Mouse (Mus musculus) limb, embryonic 12.5 days (tissue): ENCODE results near the gene Man1b1. TPM values are rescaled to one million over a fixed set of nuclear protein-coding genes. Genes with fewer than 3 reads are reported as not detected.

Experiments used
- ATAC-seq: fragments of 200-750 bp; cut with Nextera tagmentation; 2 replicates; pipeline ENCODE4 v1.8.0; 2017; ENCODE audit warnings: low read depth, moderate TSS enrichment; ENCODE audit not compliant: insufficient number of reproducible peaks, insufficient read depth, low FRiP score, low TSS enrichment
- H3K27ac ChIP-seq: fragments of 300-500 bp; sonication (generic); 2 replicates; pipeline ENCODE4 v1.5.1; 2016; ENCODE audit warnings: mild to moderate bottlenecking, moderate library complexity
- H3K27me3 ChIP-seq: fragments of 300-500 bp; sonication (generic); 2 replicates; pipeline ENCODE4 v1.6.1; 2016; ENCODE audit warnings: mild to moderate bottlenecking, moderate library complexity
- H3K36me3 ChIP-seq: fragments of 300-500 bp; sonication (generic); 2 replicates; pipeline ENCODE4 v1.6.1; 2016; ENCODE audit warnings: mild to moderate bottlenecking, moderate library complexity
- H3K4me1 ChIP-seq: fragments of 300-500 bp; sonication (generic); replicated peaks from 2 replicates; pipeline ENCODE4 v1.6.1; 2016
- H3K4me2 ChIP-seq: fragments of 300-500 bp; sonication (generic); 2 replicates; pipeline ENCODE4 v1.6.1; 2016; ENCODE audit warnings: mild to moderate bottlenecking, moderate library complexity
- H3K4me3 ChIP-seq: fragments of 300-500 bp; sonication (generic); replicated peaks from 2 replicates; pipeline ENCODE4 v1.5.1; 2016; ENCODE audit warnings: mild to moderate bottlenecking
- H3K9ac ChIP-seq: fragments of 300-500 bp; sonication (generic); replicated peaks from 2 replicates; pipeline ENCODE4 v1.6.1; 2016; ENCODE audit warnings: mild to moderate bottlenecking, moderate library complexity
- H3K9me3 ChIP-seq: fragments of 300-500 bp; sonication (generic); 2 replicates; pipeline ENCODE4 v1.6.1; 2016; ENCODE audit warnings: mild to moderate bottlenecking, moderate library complexity
- whole genome bisulfite sequencing: fragments of 180-500 bp; shearing (Covaris S2); methylation state at CpG from one replicate; pipeline ENCODE4 v1.1.7; 2016; 5-methylcytosine and 5-hydroxymethylcytosine counted together
- polyA plus RNA-seq: library from polyadenylated mRNA; unstranded; fragments of >200 nt; fragmentation: Nextera tagmentation; extraction: Ambion mirVana; gene quantifications from 2 replicates; pipeline ENCODE4 v1.2.1, GENCODE M21; 2016

Gene Man1b1
- polyA plus RNA-seq, 1 experiment from 2014 or later, result 58.9 TPM

GRCm38 (mm10) chr2:25365091-25365761 lies 33.1 kb downstream of the Man1b1 start, which contains the start of gene Uap1l1:
Uap1l1 (minus strand) TSS chr2:25365682.
- H3K27ac ChIP-seq, result no peak within 1 kb of the TSS
- H3K4me3 ChIP-seq, result peak within 1 kb of the TSS; percentile 60
- no peaks in the 10 kb centered on the region for H3K9me3 ChIP-seq
- peak; percentile 63 for ATAC-seq
- peak within 1 kb of the TSS; percentile 69 for H3K9ac ChIP-seq
- H3K4me1 ChIP-seq, result peaks cover 8% of the 10 kb centered on the region; the same call in 1 of the 2 replicates
- under 1% methylated on average over 54 of the region's 54 CpGs for WGBS
- no peaks in the 10 kb centered on the region for H3K36me3 ChIP-seq
- peak within 1 kb of the TSS; percentile 99 for H3K4me2 ChIP-seq
- peaks cover 45% of the 10 kb centered on the region for H3K27me3 ChIP-seq

- Histone ChIP-seq H3K4me2 (no peak overlapping the region), H3K4me3 (no peak overlapping the region), H3K4me1 (peaks cover 32% of the 10 kb centered on the region), H3K36me3 (peaks cover 6% of the 10 kb centered on the region), H3K27ac (no peak overlapping the region), H3K27me3 (peaks cover 23% of the 10 kb centered on the region), H3K9me3 (no peaks in the 10 kb centered on the region), H3K9ac (no peak overlapping the region)
- 90% methylated on average over 3 of the region's 3 CpGs for WGBS
- ATAC-seq, result no peak
Measured at GRCm38 (mm10) chr2:25369996-25370395, 37.9 kb downstream of the Man1b1 start.

GRCm38 (mm10) chr2:25371764-25372643 lies 39.9 kb downstream of the Man1b1 start, which contains the start of gene Sapcd2:
Sapcd2 (plus strand) TSS chr2:25372321.
- Histone ChIP-seq H3K36me3 (peaks cover 26% of the 10 kb centered on the region), H3K4me1 (peaks cover 28% of the 10 kb centered on the region), H3K27ac (peak within 1 kb of the TSS; percentile 92), H3K4me3 (peak within 1 kb of the TSS; percentile 76), H3K9me3 (no peaks in the 10 kb centered on the region), H3K4me2 (peak within 1 kb of the TSS; percentile 95), H3K27me3 (peaks cover 6% of the 10 kb centered on the region; the same call in 1 of the 2 replicates), H3K9ac (peak within 1 kb of the TSS; percentile 72)
- ATAC-seq, result peak; percentile 88
- under 1% methylated on average over 65 of the region's 65 CpGs for WGBS

GRCm38 (mm10) chr2:25372644-25373391 lies 40.7 kb downstream of the Man1b1 start:
- Histone ChIP-seq H3K9ac (peak overlapping the region; percentile 72), H3K4me2 (peak overlapping the region; percentile 95), H3K4me1 (peaks cover 28% of the 10 kb centered on the region), H3K4me3 (peak overlapping the region; percentile 76), H3K9me3 (no peaks in the 10 kb centered on the region), H3K27ac (peak overlapping the region; percentile 92; the same call in 1 of the 2 replicates), H3K27me3 (peaks cover 6% of the 10 kb centered on the region; the same call in 1 of the 2 replicates), H3K36me3 (peaks cover 34% of the 10 kb centered on the region)
- 2% methylated on average over 42 of the region's 42 CpGs for WGBS
- ATAC-seq, result no peak

GRCm38 (mm10) chr2:25373431-25373830 lies 41.3 kb downstream of the Man1b1 start:
- Histone ChIP-seq H3K4me2 (peak overlapping the region; percentile 95), H3K9ac (peak overlapping the region; percentile 72), H3K4me3 (peak overlapping the region; percentile 76), H3K9me3 (no peaks in the 10 kb centered on the region), H3K4me1 (peaks cover 28% of the 10 kb centered on the region), H3K27ac (no peak overlapping the region), H3K27me3 (peaks cover under 1% of the 10 kb centered on the region; the same call in 1 of the 2 replicates), H3K36me3 (peaks cover 40% of the 10 kb centered on the region)
- no peak for ATAC-seq
- 42% methylated on average over 2 of the region's 2 CpGs for WGBS

GRCm38 (mm10) chr2:25376589-25376988 lies 44.5 kb downstream of the Man1b1 start:
- ATAC-seq, result no peak
- Histone ChIP-seq H3K9ac (no peak overlapping the region), H3K27me3 (no peaks in the 10 kb centered on the region), H3K4me1 (peaks cover 27% of the 10 kb centered on the region), H3K9me3 (no peaks in the 10 kb centered on the region), H3K27ac (no peak overlapping the region), H3K36me3 (peaks cover 44% of the 10 kb centered on the region), H3K4me3 (no peak overlapping the region), H3K4me2 (no peak overlapping the region)
- WGBS, result 71% methylated on average over 4 of the region's 4 CpGs

GRCm38 (mm10) chr2:25384492-25384891 lies 52.4 kb downstream of the Man1b1 start:
- Histone ChIP-seq H3K4me1 (no peaks in the 10 kb centered on the region), H3K9ac (no peak overlapping the region), H3K27ac (no peak overlapping the region), H3K9me3 (no peaks in the 10 kb centered on the region), H3K4me2 (no peak overlapping the region), H3K27me3 (0 out of 2 replicates have a peak, but pooled peaks cover 4% of the 10 kb centered on the region), H3K4me3 (no peak overlapping the region), H3K36me3 (no peaks in the 10 kb centered on the region)
- 81% methylated on average over 5 of the region's 5 CpGs for WGBS
- no peak for ATAC-seq

- Histone ChIP-seq H3K4me2 (no peak overlapping the region), H3K4me1 (peaks cover 12% of the 10 kb centered on the region), H3K4me3 (no peak overlapping the region), H3K27me3 (peaks cover 41% of the 10 kb centered on the region), H3K9me3 (no peaks in the 10 kb centered on the region), H3K36me3 (no peaks in the 10 kb centered on the region), H3K27ac (no peak overlapping the region), H3K9ac (no peak overlapping the region)
- no peak for ATAC-seq
- 71% methylated on average over 5 of the region's 5 CpGs for WGBS
Measured at GRCm38 (mm10) chr2:25391266-25391665, 59.1 kb downstream of the Man1b1 start.

- H3K4me3 ChIP-seq, result no peak overlapping the region
- H3K4me1 ChIP-seq, result peaks cover 12% of the 10 kb centered on the region
- peaks cover 74% of the 10 kb centered on the region for H3K27me3 ChIP-seq
- no peaks in the 10 kb centered on the region for H3K36me3 ChIP-seq
- no peak overlapping the region for H3K27ac ChIP-seq
- ATAC-seq, result no peak
- 40% methylated on average over 3 of the region's 3 CpGs for WGBS
- no peak overlapping the region for H3K4me2 ChIP-seq
- H3K9ac ChIP-seq, result no peak overlapping the region
- H3K9me3 ChIP-seq, result no peaks in the 10 kb centered on the region
Measured at GRCm38 (mm10) chr2:25394281-25395221, 62.4 kb downstream of the Man1b1 start.
